In the genomic region with DNA sequence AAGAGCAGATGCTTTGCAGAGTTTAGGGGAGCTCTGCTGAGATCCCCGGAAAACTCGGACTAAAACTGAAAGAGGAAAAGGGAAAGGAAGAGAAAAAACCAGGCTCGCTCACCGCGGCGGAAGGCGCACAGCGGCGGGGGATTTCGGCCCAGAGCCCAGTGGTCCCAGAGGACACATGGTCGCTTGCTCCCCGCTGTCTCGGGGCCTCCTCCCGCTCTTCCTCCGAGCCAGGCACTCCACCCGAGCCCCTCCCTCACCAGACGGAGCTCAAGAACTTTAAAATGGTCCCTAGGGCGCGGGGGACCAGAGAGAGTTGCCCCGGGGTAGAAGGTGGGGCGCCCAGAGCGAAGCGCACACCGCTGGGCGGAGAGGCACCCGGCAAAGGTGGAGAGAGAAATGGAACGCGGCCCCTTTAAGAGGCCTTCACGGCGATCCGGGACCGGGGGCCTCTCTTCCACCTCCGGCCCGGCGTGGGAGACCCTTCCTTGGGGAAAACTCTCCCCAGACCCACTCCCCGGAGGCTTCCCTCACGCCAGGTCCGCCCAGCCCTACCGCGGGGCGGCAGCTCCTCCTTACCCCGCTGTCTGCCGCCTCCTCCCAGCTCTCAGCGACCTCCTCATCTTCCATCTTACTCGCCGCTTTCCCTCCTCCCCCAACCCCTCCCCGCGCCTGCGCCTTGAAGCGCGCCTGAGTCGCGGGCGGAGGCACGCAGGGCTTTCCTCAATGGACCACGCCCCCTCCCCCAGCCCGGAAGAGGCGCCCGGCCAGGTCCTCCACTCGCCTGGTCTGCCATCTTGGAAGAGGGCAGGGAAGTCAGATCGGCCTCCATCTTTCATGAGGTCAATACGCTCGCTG, we compare ENCODE assay signal across 7 mouse cellular contexts. TPM values are rescaled to one million over a fixed set of nuclear protein-coding genes. Genes with fewer than 3 reads are reported as not detected.
DNase-seq lines count a peak whose midpoint lies in the region; ATAC-seq lines count a peak whose summit lies in the region.

A gene (minus strand): TSS at position 660 of the 855 bp plus-strand sequence.

- no peaks in the 10 kb centered on the region for H3K9me3 ChIP-seq in embryonic facial prominence, embryonic 11.5 days (replicated peaks; ENCODE audit: control insufficient read depth, low read length)
- no peaks in the 10 kb centered on the region for H3K9me3 ChIP-seq in limb, embryonic 11.5 days (ENCODE audit: control insufficient read depth, low read length)
- H3K9me3 ChIP-seq in midbrain, embryonic 14.5 days (ENCODE audit: control insufficient read depth, low read length) = no peaks in the 10 kb centered on the region

- no peaks in the 10 kb centered on the region for H3K27me3 ChIP-seq in embryonic facial prominence, embryonic 11.5 days (ENCODE audit: control insufficient read depth, insufficient read depth, low read length)
- H3K27me3 ChIP-seq in limb, embryonic 11.5 days (ENCODE audit: control insufficient read depth, insufficient read depth, low read length) = no peaks in the 10 kb centered on the region
- H3K27me3 ChIP-seq in midbrain, embryonic 14.5 days (ENCODE audit: control insufficient read depth, insufficient read depth, low read length) = no peaks in the 10 kb centered on the region

- H3K4me2 ChIP-seq in embryonic facial prominence, embryonic 11.5 days (ENCODE audit: low read depth, low read length) = peak within 1 kb of the TSS; percentile 85
- peak within 1 kb of the TSS; percentile 93 for H3K4me2 ChIP-seq in limb, embryonic 11.5 days (ENCODE audit: low read depth, severe bottlenecking)
- peak within 1 kb of the TSS; percentile 87 for H3K4me2 ChIP-seq in midbrain, embryonic 14.5 days (ENCODE audit: low read length)

- H3K36me3 ChIP-seq in embryonic facial prominence, embryonic 11.5 days (replicated peaks; ENCODE audit: control insufficient read depth, insufficient read depth, low read depth, low read length) = no peaks in the 10 kb centered on the region; the same call in 1 of the 2 replicates
- H3K36me3 ChIP-seq in limb, embryonic 11.5 days (ENCODE audit: control insufficient read depth, insufficient read depth, low read length) = 0 out of 2 replicates have a peak, but pooled peaks cover 2% of the 10 kb centered on the region
- no peaks in the 10 kb centered on the region for H3K36me3 ChIP-seq in midbrain, embryonic 14.5 days (ENCODE audit: control insufficient read depth, insufficient read depth, low read length)

- H3K4me3 ChIP-seq in embryonic facial prominence, embryonic 11.5 days (ENCODE audit: low read depth, low read length) = peak within 1 kb of the TSS; percentile 60
- H3K4me3 ChIP-seq in limb, embryonic 11.5 days (ENCODE audit: low read depth, low read length) = peak within 1 kb of the TSS; percentile 93
- peak within 1 kb of the TSS; percentile 71 for H3K4me3 ChIP-seq in midbrain, embryonic 14.5 days (replicated peaks; ENCODE audit: low read depth, low read length)

- peak; percentile 100 for DNase-seq in adrenal gland, postnatal 14 days
- DNase-seq in embryonic facial prominence, embryonic 11.5 days (ENCODE audit: low spot score) = peak; percentile 100
- DNase-seq in heart, adult 11 months = peak; percentile 100
- DNase-seq in kidney, adult 18-20 months = peak; percentile 98
- DNase-seq in limb, embryonic 11.5 days (ENCODE audit: low spot score) = peak; percentile 99
- DNase-seq in midbrain, embryonic 14.5 days = peak; percentile 100
- peak; percentile 96 to 98 for DNase-seq in spleen, adult 18-20 months

- no peaks in the 10 kb centered on the region; the same call in none of the 2 replicates for H3K4me1 ChIP-seq in embryonic facial prominence, embryonic 11.5 days (ENCODE audit: control insufficient read depth, insufficient read depth, low read length)
- peaks cover 4% of the 10 kb centered on the region; the same call in 1 of the 2 replicates for H3K4me1 ChIP-seq in limb, embryonic 11.5 days (ENCODE audit: control insufficient read depth, insufficient read depth, low read length)
- peaks cover 29% of the 10 kb centered on the region for H3K4me1 ChIP-seq in midbrain, embryonic 14.5 days (ENCODE audit: control insufficient read depth, insufficient read depth, low read length)

- under 1% methylated on average over 63 of the region's 63 CpGs for WGBS in embryonic facial prominence, embryonic 11.5 days
- WGBS in limb, embryonic 11.5 days = under 1% methylated on average over 58 of the region's 63 CpGs
- 1% methylated on average over 62 of the region's 63 CpGs for WGBS in midbrain, embryonic 14.5 days

- H3K27ac ChIP-seq in embryonic facial prominence, embryonic 11.5 days (replicated peaks; ENCODE audit: low read depth, low read length) = peak within 1 kb of the TSS; percentile 92
- H3K27ac ChIP-seq in limb, embryonic 11.5 days (replicated peaks; ENCODE audit: low read depth, low read length) = peak within 1 kb of the TSS; percentile 91
- H3K27ac ChIP-seq in midbrain, embryonic 14.5 days (replicated peaks; ENCODE audit: low read depth, low read length) = peak within 1 kb of the TSS; percentile 95

- peak within 1 kb of the TSS; percentile 81 for H3K9ac ChIP-seq in embryonic facial prominence, embryonic 11.5 days (replicated peaks; ENCODE audit: low read length)
- H3K9ac ChIP-seq in limb, embryonic 11.5 days (ENCODE audit: low read length) = peak within 1 kb of the TSS; percentile 89
- peak within 1 kb of the TSS; percentile 77 for H3K9ac ChIP-seq in midbrain, embryonic 14.5 days (replicated peaks; ENCODE audit: low read length)

- peak; percentile 89 for ATAC-seq in embryonic facial prominence, embryonic 11.5 days (replicated peaks; ENCODE audit: insufficient number of reproducible peaks, low FRiP score, low TSS enrichment, low read depth)
- peak; percentile 95 for ATAC-seq in limb, embryonic 11.5 days (ENCODE audit: insufficient number of reproducible peaks, low FRiP score, low TSS enrichment, low read depth)
- peak; percentile 96 for ATAC-seq in midbrain, embryonic 14.5 days (ENCODE audit: low FRiP score, low TSS enrichment)

RNA-seq across cellular contexts. Expression of the gene that starts here (rescaled TPM):
- 105 and 107 TPM in 2 replicates for total RNA-seq in adrenal gland, postnatal 14 days (2021)
- polyA plus RNA-seq in embryonic facial prominence, embryonic 11.5 days (2014; fragmentation: Nextera tagmentation; extraction: Ambion mirVana) = 36.3 and 36.6 TPM in 2 replicates
- polyA plus RNA-seq in limb, embryonic 11.5 days (2014; fragmentation: Nextera tagmentation; extraction: Ambion mirVana) = 30.5 and 39.1 TPM in 2 replicates
- polyA plus RNA-seq in midbrain, embryonic 14.5 days (2014; fragmentation: Nextera tagmentation; extraction: Ambion mirVana) = 17.1 and 38.5 TPM in 2 replicates

Comparison
In these comparisons a context has a peak if more than half of its experiments do, and no peak if none do; other contexts are left out.
1. Peak in every context shown above with its lines: DNase-seq, ATAC-seq, H3K4me3 ChIP-seq and H3K27ac ChIP-seq.